Mouse (Mus musculus) thymus, postnatal 10 days (tissue): ENCODE data around the gene Rchy1.
A peak's percentile ranks its signal among the peaks of the same experiment; 100 is the strongest.

Experiments
- DNase-seq, 2 experiments: peaks; one replicate each; pipeline ENCODE4 v3.0.0; 2021; ENCODE audit warnings: low spot score in 2 of 2

The Rchy1 gene

DNA sequence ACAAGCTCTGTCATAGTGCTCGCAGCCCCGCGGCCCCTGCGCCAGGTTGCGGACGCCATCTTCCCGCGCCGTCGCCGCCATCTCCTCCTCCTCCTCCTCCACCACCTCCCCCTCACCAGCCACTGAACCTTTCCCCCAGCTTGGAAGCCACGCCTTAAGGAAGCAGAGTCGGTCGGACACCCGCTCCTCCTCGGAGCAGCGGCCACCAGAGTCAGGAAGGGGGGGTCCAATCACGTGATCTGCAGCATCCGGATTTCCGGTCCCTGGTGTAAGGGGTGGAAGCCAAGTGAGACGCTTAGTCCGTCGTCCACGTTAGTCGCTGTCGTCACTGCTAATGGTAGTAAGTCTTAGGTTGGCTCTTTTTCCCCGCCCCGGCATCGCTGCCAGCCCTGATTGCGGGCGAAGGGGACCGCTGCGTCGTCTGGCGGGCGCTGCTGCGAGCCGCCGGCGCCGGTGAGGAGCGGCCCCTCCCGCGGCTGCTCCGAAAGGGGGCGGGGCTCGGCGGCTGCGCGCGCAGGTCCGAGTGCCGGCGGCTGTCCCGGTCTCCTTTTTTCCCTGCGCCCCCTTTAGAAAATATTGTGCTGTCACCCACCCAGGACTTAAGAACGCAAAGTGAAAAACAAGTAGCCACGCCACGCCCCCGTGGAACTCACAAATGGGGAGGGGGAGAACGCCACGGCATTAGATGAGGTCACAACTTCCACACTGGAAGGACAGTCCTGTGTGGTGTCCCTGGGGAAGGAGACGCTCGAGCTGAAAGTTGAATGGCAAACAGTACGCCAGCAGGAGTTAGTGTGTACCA, at the start of gene Rchy1:
Gene Rchy1 (minus strand): TSS at position 430 of the 802 bp plus-strand sequence.
- DNase-seq = peak; percentile 94 to 95

DNA sequence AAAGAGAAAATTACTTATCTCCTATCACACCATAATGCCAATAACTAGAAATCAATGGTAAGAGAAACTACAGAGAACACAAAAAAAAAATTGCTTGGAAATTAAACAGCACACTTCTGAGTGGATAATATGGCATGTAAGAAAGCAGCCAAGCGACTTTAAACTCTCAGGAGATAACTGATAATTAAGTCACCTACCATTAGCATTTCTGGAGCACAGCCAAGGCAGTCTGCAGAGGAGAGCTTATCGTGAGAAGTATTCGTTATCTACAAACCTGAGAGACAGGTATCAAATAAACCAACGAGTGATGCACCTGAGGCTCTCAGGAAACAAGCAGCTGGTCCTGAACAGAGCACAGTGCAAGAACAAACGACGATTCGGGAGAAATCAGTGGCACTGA, 48.9 kb upstream of the Rchy1 start:
- DNase-seq = no peak

GRCm38 (mm10) chr5:92009827-92010226, 47.0 kb upstream of the Rchy1 start:
- no peak for DNase-seq

- peak in 1 of 2 experiments; percentile 14 for DNase-seq
Measured at GRCm38 (mm10) chr5:92003011-92003410, 40.1 kb upstream of the Rchy1 start.

DNA sequence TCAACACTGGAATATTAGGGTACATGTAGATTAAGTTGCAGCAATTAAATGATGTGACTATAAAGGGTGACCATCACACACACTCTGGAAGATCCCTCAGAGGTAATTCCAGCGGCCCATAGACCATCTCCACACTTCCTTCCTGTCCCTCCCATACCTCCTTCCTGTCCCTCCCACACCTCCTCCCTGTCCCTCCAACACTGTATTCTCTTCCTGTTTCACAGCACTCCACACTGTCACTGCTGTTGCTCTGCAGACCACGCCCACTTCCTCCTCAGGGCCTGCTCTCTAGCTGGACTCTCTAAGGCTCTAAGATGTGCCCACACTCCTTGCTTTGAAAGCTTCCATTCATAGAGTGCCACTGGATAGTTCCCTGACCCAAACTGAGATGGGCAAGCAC, 37.9 kb upstream of the Rchy1 start:
- DNase-seq = peak; percentile 26 to 29

DNA sequence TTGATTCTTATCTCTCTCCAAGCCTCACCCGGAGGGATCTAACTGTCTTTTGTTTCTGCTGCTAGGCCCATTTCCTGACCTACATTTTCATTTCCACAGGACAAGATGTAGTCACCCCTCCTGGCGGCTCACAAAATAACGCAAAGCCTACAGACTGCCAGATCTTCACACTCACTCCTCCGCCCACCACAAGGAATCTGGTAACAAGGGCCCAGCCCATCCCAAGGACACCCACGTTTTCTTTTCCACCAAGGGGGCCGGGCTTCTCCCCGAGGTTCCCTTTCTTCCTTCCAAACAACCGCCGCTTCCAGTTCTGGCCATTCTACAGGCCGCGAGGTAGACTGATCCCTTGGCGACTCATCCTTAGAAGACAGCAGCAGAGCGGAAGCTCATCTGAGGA, 31.7 kb upstream of the Rchy1 start:
- DNase-seq = no peak

DNA sequence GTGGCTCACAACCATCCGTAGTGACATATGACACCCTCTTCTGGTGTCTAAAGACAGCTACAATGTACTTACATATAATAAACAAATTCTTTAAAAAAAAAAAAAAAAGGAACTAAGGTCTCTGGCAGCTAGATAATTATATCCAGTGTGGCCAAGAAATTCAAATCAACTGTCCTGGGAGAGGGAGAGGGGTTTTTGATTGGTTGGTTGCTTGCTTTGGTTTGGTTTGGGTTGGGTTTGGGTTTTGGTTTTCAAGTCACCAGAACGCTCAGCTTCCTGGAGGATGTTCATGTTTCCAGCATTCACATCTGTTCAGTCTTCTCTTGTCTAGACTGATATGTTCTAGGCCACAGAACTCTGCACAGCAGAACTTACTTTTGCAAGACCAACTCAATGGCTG, 30.2 kb upstream of the Rchy1 start:
- no peak for DNase-seq

DNA sequence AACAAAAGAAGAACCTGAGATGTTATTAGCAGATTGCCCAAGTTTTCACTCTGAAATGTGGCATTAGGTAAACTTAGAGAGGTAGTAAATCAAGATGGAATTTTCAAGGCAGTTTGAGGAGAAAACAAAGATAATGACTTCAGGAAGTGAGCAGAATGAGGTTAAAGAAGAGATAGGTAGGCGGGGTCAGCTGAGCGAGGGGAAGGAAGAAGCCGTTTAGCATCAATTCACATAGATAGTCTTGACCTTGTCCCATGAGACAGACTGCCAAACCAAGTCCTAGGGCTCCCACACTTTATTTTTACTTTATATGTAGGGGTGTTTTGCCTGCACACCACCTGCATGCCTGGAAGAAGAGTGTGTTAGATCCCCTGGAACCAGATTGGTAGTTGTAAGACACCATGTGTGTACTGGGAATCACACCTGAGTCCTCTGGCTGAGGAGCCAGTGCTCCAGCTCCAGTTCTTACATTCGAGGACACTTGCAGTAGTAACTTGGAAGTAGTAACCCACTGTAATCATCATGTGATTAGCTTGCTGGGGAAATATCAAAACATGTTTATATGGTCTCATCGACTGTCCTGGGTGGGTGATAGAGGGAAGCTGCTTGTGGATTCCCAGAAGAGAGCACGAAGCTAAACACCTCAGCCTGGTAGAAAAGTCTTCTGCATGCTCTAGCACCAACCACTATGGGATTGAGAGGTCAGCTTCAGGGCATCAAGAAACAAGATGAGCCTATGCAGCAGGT, 28.5 kb upstream of the Rchy1 start:
- no peak for DNase-seq

GRCm38 (mm10) chr5:91989261-91989660, 26.4 kb upstream of the Rchy1 start:
- no peak for DNase-seq

GRCm38 (mm10) chr5:91987799-91988198, 24.9 kb upstream of the Rchy1 start:
- DNase-seq = no peak

- DNase-seq = no peak
Measured at GRCm38 (mm10) chr5:91987236-91987635, 24.4 kb upstream of the Rchy1 start, which contains the start of gene Odaph. TSS of gene Odaph (plus strand) at chr5:91987475.

GRCm38 (mm10) chr5:91985721-91986120, 22.9 kb upstream of the Rchy1 start:
- no peak for DNase-seq

DNA sequence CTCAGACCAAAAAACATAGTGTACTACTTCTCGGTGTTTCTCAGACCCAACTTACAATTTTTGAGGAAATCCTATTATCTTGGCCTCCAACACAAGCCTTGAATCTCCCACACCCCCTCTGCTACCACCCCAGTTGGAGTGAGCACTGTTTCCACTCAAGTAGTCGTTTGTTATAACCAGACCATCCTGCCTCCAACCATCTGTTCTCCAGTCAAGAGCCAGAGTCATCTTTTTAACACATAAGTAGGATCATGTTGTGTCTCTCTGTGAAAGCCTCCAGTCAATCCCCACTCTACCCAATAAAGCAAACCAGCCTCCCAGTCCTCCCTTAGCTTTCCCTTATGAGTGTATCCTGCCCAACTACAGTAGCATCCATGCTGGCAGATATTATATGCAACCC, 20.6 kb upstream of the Rchy1 start:
- DNase-seq = no peak

DNA sequence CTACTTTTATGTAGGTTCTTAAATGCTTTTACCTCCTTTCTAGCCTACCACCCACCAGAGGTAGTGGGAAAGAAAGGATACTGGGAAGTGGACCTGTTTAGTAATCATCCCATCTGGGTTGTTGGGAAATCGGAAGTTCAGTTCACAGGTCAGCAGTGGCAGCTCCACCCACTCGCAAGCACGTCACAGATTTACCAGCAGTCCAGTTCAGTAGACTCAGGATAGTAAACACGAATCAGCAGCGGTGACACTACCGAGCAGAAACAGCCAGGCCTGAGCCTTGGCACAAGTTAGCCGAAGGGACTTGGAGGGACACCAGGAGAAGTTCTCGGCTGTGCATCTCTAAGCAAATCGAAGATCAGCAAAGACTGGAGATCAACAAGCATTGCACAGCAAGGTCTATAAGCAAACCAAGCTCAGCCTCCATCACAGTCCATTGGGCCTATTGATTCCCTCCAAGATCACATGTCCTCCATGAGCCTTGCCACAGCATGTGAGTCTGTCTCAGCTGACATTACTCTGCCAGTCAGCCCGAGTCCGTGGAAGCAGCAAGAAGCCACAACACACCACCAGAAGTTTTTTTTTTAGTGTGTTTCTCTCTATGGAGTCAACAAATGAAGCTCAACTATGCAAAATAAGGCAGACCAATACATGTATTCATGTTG, 18.4 kb upstream of the Rchy1 start:
- DNase-seq = no peak

DNA sequence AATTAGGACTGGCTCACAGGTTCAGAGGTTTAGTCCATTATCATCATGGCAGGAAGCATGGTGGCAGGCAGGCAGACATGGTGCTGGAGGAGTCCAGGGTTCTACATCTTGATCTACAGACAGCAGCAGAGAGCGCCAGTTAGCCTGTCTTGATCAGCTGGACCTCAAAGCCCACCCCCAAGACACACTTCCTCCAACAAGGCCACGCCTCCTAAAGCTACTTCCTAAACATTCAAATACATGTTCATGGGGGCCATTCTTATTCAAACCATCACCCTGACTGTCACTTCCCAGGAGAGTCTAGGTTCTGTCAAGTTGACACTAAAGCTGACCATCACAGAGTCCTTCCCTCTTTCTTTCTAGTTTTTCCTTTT, 14.5 kb upstream of the Rchy1 start:
- no peak for DNase-seq

DNA sequence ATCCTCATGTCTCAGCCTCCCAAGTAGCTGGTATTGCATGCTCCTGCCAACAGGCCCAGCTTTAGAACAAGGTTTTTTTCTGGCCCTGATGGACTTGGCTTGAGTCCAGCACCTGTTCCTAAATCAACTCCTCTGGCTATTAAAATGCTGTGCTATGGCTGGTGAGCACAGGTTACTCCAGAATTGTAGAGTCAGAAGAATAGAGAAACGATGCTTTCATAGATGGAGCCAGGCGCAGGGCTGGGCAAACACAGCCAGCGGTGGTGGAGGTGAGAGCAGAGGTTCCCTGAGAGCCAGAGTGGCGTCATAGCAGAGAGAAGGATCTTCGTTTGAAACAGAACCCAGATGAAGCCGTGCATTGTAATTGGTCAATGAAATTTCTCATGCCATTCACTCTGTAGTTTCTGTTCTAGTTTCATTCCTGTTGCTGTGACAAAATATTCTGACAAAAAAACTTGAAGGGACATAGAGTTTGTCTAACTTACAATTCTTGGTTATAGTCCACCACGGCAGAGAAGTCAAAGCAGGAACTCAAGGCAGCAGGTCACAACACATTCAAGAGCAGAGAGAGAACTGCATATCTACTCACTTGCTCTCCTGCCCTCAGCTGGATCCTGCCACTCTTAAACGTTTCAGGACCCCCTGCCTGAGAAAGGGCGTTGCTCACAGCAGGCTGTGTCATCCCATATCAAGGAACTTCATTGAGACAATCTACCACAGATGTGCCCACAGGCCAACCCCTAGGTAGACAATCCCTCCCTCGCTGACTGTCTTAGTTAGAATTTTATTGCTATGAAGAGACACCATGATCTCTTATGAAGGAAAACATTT, 13.9 kb upstream of the Rchy1 start:
- no peak for DNase-seq

DNA sequence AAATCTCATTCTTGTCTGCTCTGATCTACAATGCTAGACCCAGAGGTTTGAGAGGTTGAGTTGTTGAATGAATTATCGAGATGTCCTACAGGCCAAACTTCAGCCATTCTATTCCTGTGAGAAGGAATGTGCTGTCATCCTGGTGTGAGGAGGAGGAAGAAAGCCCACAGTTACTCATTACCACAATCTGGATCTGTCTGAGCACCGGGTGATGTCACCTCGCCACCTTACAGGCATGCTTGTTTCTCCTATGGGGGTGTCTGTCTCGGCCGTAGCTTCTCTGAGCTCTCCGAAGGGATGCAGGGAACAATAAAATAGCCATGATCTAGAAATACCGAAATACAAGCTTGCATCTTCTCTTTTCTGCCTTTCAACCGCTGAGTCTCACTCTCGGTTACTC, 12.9 kb upstream of the Rchy1 start:
- DNase-seq = no peak

DNA sequence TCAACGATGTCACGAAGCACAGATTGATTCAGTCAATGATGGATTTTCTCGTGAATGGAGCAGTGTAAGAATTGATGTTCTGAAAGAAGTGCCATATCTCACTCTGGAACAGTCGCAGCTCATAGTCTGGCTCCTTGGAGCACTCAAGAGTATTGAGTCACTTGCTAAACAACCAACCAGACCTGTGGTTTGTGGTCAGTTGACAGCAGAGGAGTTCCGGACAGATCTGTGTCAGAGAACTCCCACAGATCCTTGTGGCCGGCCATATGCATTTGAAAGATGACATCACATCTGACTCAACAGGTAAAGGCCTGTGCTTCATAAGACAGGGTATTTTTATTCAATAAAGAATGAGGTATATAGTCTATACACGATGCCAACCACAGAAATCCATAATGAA, 11.1 kb upstream of the Rchy1 start:
- DNase-seq = no peak

GRCm38 (mm10) chr5:91972046-91972445, 9.2 kb upstream of the Rchy1 start:
- no peak for DNase-seq

- no peak for DNase-seq
Measured at GRCm38 (mm10) chr5:91962259-91962638, 619 bp downstream of the Rchy1 start.

- DNase-seq = no peak
Measured at GRCm38 (mm10) chr5:91961370-91961769, 1.5 kb downstream of the Rchy1 start.
